Mouse (Mus musculus): ENCODE data around the gene Timp2.

DNA sequence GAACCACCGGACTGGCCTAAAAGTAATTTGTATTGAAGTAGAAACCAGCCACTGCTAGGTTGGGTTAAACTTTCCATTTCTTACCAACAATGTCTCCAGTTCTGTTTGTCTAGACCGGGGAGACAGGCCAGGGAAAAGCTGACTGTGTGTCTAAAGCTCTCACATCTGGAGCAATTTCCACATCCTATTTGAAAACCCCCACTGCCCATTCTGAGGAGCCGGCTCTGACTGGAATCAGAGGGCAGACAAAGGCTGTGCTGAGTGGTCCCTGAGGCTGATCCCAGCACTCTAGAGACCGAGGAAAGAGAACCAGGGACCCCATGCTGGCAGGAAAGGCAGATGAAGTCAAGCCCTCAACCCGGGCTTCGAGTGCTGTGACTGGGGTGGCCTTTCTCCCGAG lies 17.1 kb upstream of the Timp2 start:
- TF ChIP-seq CTCF (IDR thresholded peaks at IDR 0.05), result no peak
- TF ChIP-seq EP300 (IDR thresholded peaks at IDR 0.05), result no peak

All from lung, postnatal 0 days (tissue).